Mouse (Mus musculus): ENCODE results near the gene Mrpl2. TPM values are rescaled to one million over a fixed set of nuclear protein-coding genes. Genes with fewer than 3 reads are reported as not detected.

The Mrpl2 gene
- polyA plus RNA-seq, 1 experiment from 2014 or later = 165 TPM

DNA sequence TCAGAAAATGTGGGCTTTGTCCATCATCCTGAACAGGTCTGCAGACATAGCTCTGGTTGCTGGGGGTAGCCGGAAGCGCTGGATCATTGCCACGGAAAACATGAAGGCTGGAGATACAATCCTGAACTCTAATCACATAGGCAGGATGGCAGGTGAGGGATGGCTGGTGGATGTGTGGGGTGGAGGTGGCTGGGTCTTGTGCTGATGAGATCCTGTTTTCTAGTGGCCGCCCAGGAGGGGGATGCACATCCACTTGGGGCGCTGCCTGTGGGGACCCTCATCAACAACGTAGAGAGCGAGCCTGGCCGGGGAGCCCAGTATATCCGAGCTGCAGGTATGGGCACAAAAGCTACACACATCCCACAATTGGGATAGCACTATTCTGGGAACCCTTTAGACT, 2.4 kb downstream of the Mrpl2 start:
- ATAC-seq (replicated peaks; ENCODE audit: low FRiP score) = no peak
- Histone ChIP-seq H3K4me3 (ENCODE audit: low read depth, low read length) (no peak overlapping the region), H3K27ac (ENCODE audit: low read depth, low read length) (no peak overlapping the region), H3K4me2 (no peak overlapping the region), H3K9ac (ENCODE audit: low read depth, low read length) (no peak overlapping the region), H3K4me1 (replicated peaks; ENCODE audit: control insufficient read depth, insufficient read depth, low read length) (peaks cover 32% of the 10 kb centered on the region), H3K27me3 (replicated peaks; ENCODE audit: control insufficient read depth, insufficient read depth, low read length) (no peaks in the 10 kb centered on the region), H3K36me3 (ENCODE audit: control insufficient read depth, insufficient read depth, low read length) (peaks cover 3% of the 10 kb centered on the region; the same call in 1 of the 2 replicates), H3K9me3 (ENCODE audit: control insufficient read depth, low read length) (no peaks in the 10 kb centered on the region)
- 91% methylated on average over 9 of the region's 9 CpGs for WGBS
- no peak for DNase-seq (ENCODE audit: low spot score)

DNA sequence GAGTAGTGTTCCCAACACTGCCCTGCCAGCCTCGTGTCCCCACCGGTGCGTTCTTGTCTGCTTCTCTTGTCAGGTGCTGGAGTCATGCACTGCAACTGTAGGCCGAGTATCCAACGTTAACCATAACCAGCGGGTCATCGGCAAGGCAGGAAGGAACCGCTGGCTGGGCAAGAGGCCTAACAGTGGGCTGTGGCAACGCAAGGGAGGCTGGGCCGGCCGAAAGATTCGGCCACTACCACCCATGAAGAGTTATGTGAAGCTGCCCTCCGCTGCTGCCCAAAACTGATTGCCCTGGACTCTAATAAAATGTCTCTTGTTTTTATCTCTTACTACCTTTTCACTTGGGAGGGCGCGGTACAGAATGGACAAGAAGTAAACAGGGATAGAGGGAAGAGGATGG, 3.8 kb downstream of the Mrpl2 start:
- no peak for ATAC-seq (replicated peaks; ENCODE audit: low FRiP score)

DNA sequence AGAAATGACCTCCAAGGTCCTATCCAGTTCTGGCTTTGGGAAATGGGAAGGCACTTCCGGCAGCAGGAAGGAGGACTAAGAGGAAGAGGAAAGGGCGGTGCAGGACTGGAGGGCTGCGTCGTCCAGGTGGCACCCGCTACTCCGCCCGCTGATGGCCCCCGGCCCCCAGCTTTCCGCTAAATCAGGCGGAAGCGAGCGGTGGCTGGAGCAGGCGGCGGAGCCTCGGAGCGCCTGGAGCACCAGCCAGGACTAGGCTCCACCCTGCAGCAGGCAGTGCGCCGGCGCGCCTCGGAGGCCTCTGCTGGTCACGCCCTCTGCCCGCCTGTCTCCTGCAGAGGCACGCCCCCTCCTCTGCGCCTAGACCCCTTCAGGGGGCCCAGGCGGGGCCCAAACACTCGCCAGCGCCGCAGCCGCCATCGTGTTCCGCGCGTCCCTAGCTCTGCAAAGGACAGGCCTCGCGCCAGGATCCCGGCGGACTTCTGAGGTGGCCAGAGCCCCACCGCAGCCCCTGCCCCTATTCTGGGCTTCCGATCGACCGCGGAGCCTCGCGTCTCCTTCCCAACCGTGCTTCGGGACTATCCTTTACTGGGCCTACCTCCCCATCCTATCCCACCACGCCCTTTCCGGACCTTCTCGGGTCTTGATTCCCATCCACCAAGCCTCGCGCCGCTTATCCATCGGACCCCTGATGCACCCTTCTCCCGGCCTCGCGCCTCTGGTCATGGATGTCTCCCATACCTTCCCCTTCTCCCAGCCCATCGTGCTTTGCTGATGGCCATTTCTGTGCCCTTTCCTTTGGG, 4.4 kb downstream of the Mrpl2 start, which contains the start of gene Cul7:
Gene Cul7 (plus strand): TSS at position 106 of the 800 bp plus-strand sequence.
- Histone ChIP-seq H3K27ac (ENCODE audit: low read depth, low read length) (peak within 1 kb of the TSS; percentile 88), H3K9ac (ENCODE audit: low read depth, low read length) (peak within 1 kb of the TSS; percentile 83), H3K4me2 (peak within 1 kb of the TSS; percentile 70), H3K4me1 (replicated peaks; ENCODE audit: control insufficient read depth, insufficient read depth, low read length) (peaks cover 27% of the 10 kb centered on the region), H3K9me3 (ENCODE audit: control insufficient read depth, low read length) (no peaks in the 10 kb centered on the region), H3K4me3 (ENCODE audit: low read depth, low read length) (peak within 1 kb of the TSS; percentile 73), H3K27me3 (replicated peaks; ENCODE audit: control insufficient read depth, insufficient read depth, low read length) (no peaks in the 10 kb centered on the region), H3K36me3 (ENCODE audit: control insufficient read depth, insufficient read depth, low read length) (peaks cover 19% of the 10 kb centered on the region)
- WGBS = under 1% methylated on average over 58 of the region's 58 CpGs
- peak; percentile 91 for ATAC-seq (replicated peaks; ENCODE audit: low FRiP score)
- peak; percentile 92 for DNase-seq (ENCODE audit: low spot score)

More for the DNA sequence above, 3.8 kb downstream of the Mrpl2 start:
- Histone ChIP-seq H3K4me2 (peak overlapping the region; percentile 70), H3K4me1 (replicated peaks; ENCODE audit: control insufficient read depth, insufficient read depth, low read length) (peaks cover 32% of the 10 kb centered on the region), H3K9me3 (ENCODE audit: control insufficient read depth, low read length) (no peaks in the 10 kb centered on the region), H3K27me3 (replicated peaks; ENCODE audit: control insufficient read depth, insufficient read depth, low read length) (no peaks in the 10 kb centered on the region), H3K9ac (ENCODE audit: low read depth, low read length) (peak overlapping the region; percentile 83), H3K27ac (ENCODE audit: low read depth, low read length) (peak overlapping the region; percentile 88), H3K36me3 (ENCODE audit: control insufficient read depth, insufficient read depth, low read length) (peaks cover 17% of the 10 kb centered on the region), H3K4me3 (ENCODE audit: low read depth, low read length) (peak overlapping the region; percentile 73)
- 32% methylated on average over 15 of the region's 15 CpGs for WGBS
- DNase-seq (ENCODE audit: low spot score) = no peak

DNA sequence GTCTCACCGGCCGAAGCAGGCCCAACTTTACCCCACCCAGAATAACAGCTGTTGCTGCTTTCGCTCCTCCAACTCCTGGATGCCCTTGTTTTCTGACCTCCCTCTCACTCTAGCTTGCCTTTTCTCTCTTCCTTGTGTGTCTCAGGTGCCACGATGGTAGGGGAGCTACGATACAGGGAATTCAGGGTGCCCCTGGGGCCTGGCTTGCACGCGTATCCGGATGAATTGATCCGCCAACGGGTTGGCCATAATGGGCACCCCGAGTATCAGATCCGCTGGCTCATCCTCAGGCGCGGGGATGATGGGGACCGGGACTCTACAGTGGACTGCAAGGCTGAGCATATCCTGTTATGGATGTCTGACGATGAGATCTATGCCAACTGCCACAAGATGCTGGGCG, 5.3 kb downstream of the Mrpl2 start:
- H3K27me3 ChIP-seq (replicated peaks; ENCODE audit: control insufficient read depth, insufficient read depth, low read length) = no peaks in the 10 kb centered on the region

DNA sequence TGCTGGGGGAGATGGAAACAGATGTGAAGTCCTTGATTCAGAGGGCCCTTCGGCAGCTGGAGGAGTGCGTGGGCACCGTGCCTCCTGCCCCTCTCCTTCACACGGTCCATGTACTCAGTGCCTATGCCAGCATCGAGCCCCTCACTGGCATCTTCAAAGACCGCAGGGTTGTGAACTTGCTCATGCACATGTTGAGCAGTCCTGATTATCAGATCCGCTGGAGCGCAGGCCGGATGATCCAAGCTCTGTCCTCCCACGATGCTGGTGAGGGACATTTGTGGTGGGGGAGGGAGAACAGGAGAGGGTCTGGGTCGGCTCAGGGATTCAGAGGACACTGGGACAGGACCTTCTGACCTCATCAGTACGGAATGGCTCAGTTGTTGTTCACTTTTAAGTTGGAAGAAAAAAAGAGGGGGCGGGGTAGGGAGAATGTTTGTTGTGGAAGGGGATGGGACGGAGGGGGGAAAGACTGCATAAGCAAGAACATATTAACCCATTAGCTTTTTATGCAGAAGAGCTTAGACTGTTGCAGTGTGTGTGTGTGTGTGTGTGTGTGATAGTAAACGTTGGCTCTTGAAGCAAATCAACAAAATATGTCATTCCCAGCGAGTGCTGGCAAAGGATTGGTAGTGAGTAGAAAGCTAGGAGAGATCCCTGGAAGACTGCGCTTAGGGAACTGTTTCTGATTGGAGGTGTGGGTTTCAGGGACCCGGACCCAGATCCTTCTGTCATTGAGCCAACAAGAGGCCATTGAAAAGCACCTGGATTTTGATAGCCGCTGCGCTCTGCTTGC, 5.9 kb downstream of the Mrpl2 start:
- Histone ChIP-seq H3K4me1 (replicated peaks; ENCODE audit: control insufficient read depth, insufficient read depth, low read length) (peaks cover 26% of the 10 kb centered on the region), H3K4me3 (ENCODE audit: low read depth, low read length) (peak overlapping the region; percentile 73), H3K9me3 (ENCODE audit: control insufficient read depth, low read length) (no peaks in the 10 kb centered on the region), H3K27me3 (replicated peaks; ENCODE audit: control insufficient read depth, insufficient read depth, low read length) (no peaks in the 10 kb centered on the region), H3K36me3 (ENCODE audit: control insufficient read depth, insufficient read depth, low read length) (peaks cover 24% of the 10 kb centered on the region), H3K9ac (ENCODE audit: low read depth, low read length) (peak overlapping the region; percentile 83), H3K4me2 (peak overlapping the region; percentile 70), H3K27ac (ENCODE audit: low read depth, low read length) (no peak overlapping the region)
- ATAC-seq (replicated peaks; ENCODE audit: low FRiP score) (no peak), DNase-seq (ENCODE audit: low spot score) (no peak)
- 75% methylated on average over 20 of the region's 20 CpGs for WGBS

More for the DNA sequence above, 5.3 kb downstream of the Mrpl2 start:
- H3K4me3 ChIP-seq (ENCODE audit: low read depth, low read length) = peak overlapping the region; percentile 73
- peaks cover 28% of the 10 kb centered on the region for H3K4me1 ChIP-seq (replicated peaks; ENCODE audit: control insufficient read depth, insufficient read depth, low read length)
- peak overlapping the region; percentile 70 for H3K4me2 ChIP-seq
- WGBS = 72% methylated on average over 17 of the region's 17 CpGs
- H3K9me3 ChIP-seq (ENCODE audit: control insufficient read depth, low read length) = no peaks in the 10 kb centered on the region
- peaks cover 24% of the 10 kb centered on the region for H3K36me3 ChIP-seq (ENCODE audit: control insufficient read depth, insufficient read depth, low read length)
- no peak for ATAC-seq (replicated peaks; ENCODE audit: low FRiP score)
- peak overlapping the region; percentile 88; the same call in 1 of the 2 replicates for H3K27ac ChIP-seq (ENCODE audit: low read depth, low read length)
- no peak for DNase-seq (ENCODE audit: low spot score)
- peak overlapping the region; percentile 83 for H3K9ac ChIP-seq (ENCODE audit: low read depth, low read length)

DNA sequence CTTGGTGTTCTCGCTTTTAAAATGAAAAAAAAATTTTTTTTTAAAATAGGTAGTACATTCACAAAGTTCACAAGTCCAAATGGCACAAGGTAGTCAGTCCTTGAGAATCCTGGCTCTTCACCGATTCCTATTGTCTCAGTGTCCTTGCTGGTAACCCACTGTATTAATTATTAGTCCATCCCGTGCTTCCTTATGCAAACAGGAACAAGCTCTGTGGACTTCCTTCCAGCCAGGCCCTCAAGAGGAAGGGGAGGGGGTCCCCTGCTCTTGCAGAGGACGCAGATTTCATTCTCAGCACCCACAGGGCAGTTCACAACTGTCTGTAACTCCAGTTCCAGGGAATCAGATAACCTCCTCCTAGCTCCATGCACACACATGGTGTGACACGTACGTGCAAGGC, 10.0 kb downstream of the Mrpl2 start:
- 76% methylated on average over 6 of the region's 6 CpGs for WGBS
- no peak for ATAC-seq (replicated peaks; ENCODE audit: low FRiP score)
- H3K27ac ChIP-seq (ENCODE audit: low read depth, low read length) = no peak overlapping the region
- H3K4me2 ChIP-seq = no peak overlapping the region
- DNase-seq (ENCODE audit: low spot score) = no peak
- H3K4me1 ChIP-seq (replicated peaks; ENCODE audit: control insufficient read depth, insufficient read depth, low read length) = peaks cover 12% of the 10 kb centered on the region; the same call in 1 of the 2 replicates
- no peak overlapping the region for H3K4me3 ChIP-seq (ENCODE audit: low read depth, low read length)
- no peaks in the 10 kb centered on the region for H3K9me3 ChIP-seq (ENCODE audit: control insufficient read depth, low read length)
- peaks cover 52% of the 10 kb centered on the region for H3K36me3 ChIP-seq (ENCODE audit: control insufficient read depth, insufficient read depth, low read length)
- no peak overlapping the region for H3K9ac ChIP-seq (ENCODE audit: low read depth, low read length)
- no peaks in the 10 kb centered on the region for H3K27me3 ChIP-seq (replicated peaks; ENCODE audit: control insufficient read depth, insufficient read depth, low read length)

DNA sequence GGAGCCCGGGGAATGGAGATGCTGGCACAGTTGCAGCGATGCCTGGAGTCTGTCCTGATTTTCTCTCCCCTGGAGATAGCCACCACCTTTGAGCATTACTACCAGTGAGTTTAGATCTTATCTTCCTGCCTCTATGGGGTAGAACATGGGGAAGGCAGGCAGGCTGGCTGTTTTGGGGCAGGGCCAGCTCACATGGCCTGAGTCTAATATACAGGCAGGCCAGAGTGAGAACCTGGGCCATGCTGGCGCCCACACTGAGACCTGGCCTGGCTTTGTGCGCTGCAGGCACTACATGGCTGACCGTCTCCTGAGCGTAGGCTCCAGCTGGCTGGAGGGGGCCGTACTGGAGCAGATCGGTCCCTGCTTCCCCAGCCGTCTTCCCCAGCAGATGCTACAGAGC, 15.3 kb downstream of the Mrpl2 start:
- 91% methylated on average over 9 of the region's 9 CpGs for WGBS
- no peak for DNase-seq (ENCODE audit: low spot score)
- Histone ChIP-seq H3K9ac (ENCODE audit: low read depth, low read length) (no peak overlapping the region), H3K4me3 (ENCODE audit: low read depth, low read length) (no peak overlapping the region), H3K36me3 (ENCODE audit: control insufficient read depth, insufficient read depth, low read length) (peaks cover 56% of the 10 kb centered on the region), H3K4me1 (replicated peaks; ENCODE audit: control insufficient read depth, insufficient read depth, low read length) (no peaks in the 10 kb centered on the region), H3K4me2 (no peak overlapping the region), H3K27ac (ENCODE audit: low read depth, low read length) (no peak overlapping the region), H3K9me3 (ENCODE audit: control insufficient read depth, low read length) (no peaks in the 10 kb centered on the region), H3K27me3 (replicated peaks; ENCODE audit: control insufficient read depth, insufficient read depth, low read length) (no peaks in the 10 kb centered on the region)
- ATAC-seq (replicated peaks; ENCODE audit: low FRiP score) = no peak

DNA sequence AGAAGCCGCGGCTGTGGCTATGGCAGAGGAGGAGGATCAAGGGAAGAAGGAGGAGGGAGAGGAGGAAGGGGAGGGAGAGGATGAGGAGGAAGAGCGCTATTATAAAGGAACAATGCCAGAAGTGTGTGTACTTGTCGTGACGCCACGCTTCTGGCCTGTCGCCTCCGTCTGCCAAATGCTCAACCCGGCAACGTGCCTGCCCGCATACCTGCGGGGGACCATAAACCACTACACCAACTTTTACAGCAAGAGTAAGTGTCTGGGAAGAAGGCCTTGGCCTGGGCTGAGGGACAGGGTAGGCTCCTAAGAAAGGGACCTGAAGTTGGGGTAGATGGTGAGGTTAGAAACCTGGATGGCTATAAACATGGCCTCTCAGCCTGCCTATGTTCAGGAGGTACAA, 16.0 kb downstream of the Mrpl2 start:
- Histone ChIP-seq H3K27me3 (replicated peaks; ENCODE audit: control insufficient read depth, insufficient read depth, low read length) (no peaks in the 10 kb centered on the region), H3K4me3 (ENCODE audit: low read depth, low read length) (no peak overlapping the region), H3K36me3 (ENCODE audit: control insufficient read depth, insufficient read depth, low read length) (peaks cover 59% of the 10 kb centered on the region), H3K9ac (ENCODE audit: low read depth, low read length) (no peak overlapping the region), H3K27ac (ENCODE audit: low read depth, low read length) (no peak overlapping the region), H3K9me3 (ENCODE audit: control insufficient read depth, low read length) (no peaks in the 10 kb centered on the region), H3K4me2 (no peak overlapping the region), H3K4me1 (replicated peaks; ENCODE audit: control insufficient read depth, insufficient read depth, low read length) (no peaks in the 10 kb centered on the region)
- DNase-seq (ENCODE audit: low spot score) (no peak), ATAC-seq (replicated peaks; ENCODE audit: low FRiP score) (no peak)
- WGBS = 92% methylated on average over 12 of the region's 12 CpGs

Measured in liver, embryonic 11.5 days (tissue).